Mouse (Mus musculus) liver, embryonic 14.5 days (tissue): ENCODE measurements around the gene Kansl1.

Experiments used
- CTCF ChIP-seq: IDR thresholded peaks from 2 replicates; pipeline ENCODE4 v1.5.1; 2016; ENCODE audit warnings: antibody characterized with exemption, low read depth, control low read depth
- EP300 ChIP-seq: IDR thresholded peaks from 2 replicates; pipeline ENCODE4 v1.6.1; 2016; ENCODE audit warnings: antibody characterized with exemption, low read depth

DNA sequence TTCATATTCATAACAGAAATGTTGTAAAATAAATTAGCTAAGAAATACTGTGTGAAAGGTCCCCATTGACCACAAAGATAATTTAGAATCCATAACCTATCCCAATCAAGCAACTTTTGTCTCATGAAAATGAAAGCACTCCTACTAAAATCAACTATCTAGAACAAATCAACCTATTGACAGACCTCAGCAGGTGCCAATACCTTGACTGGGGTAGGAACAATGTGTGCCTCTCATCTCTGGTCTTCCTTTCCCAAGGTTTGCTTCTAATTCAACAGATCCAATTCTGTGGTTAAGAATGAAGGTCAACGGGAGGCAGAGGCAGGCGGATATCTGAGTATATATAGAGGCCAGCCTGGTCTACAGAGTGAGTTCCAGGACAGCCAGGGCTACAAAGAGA, 73.0 kb downstream of the Kansl1 start:
- no peak for TF ChIP-seq CTCF
- no peak for TF ChIP-seq EP300
